In genomic region chr8:95113750-95114149, GRCm38 (mm10) we compare ENCODE assay signal across 10 mouse cellular contexts. TPM values are rescaled to one million over a fixed set of nuclear protein-coding genes. Genes with fewer than 3 reads are reported as not detected.
DNase-seq lines count a peak whose midpoint lies in the region; ATAC-seq and TF ChIP-seq lines count a peak whose summit lies in the region.
"Had no signal": no experiment of that assay in that cellular context is flagged by ENCODE, and none has a peak within 500 bp of the region (broad histone marks: within the 10 kb centered on the region; RNA-seq: fewer than 3 reads in every experiment).

No protein-coding gene starts in this region.

- TF ChIP-seq EP300 in heart, adult 2 months (IDR thresholded peaks at IDR 0.05; ENCODE audit: insufficient read depth, low read depth, low read length), result 0 out of 2 replicates have a peak, but pooled peaks have one; percentile 9

- no peak overlapping the region for H3K4me2 ChIP-seq in heart, embryonic 11.5 days
- no peak overlapping the region for H3K4me2 ChIP-seq in embryonic facial prominence, embryonic 13.5 days
- H3K4me2 ChIP-seq in kidney, embryonic 16.5 days (replicated peaks; ENCODE audit: low read depth, low read length), result no peak overlapping the region
- H3K4me2 ChIP-seq in midbrain, embryonic 16.5 days (ENCODE audit: low read length), result no peak overlapping the region
- H3K4me2 ChIP-seq: liver, embryonic 13.5 days had no signal

- H3K9ac ChIP-seq in heart, adult 2 months (ENCODE audit: low read depth, low read length), result no peak overlapping the region
- no peak overlapping the region for H3K9ac ChIP-seq in heart, embryonic 11.5 days (ENCODE audit: low read depth, low read length)
- H3K9ac ChIP-seq in embryonic facial prominence, embryonic 13.5 days, result no peak overlapping the region
- H3K9ac ChIP-seq in kidney, embryonic 16.5 days (replicated peaks; ENCODE audit: low read length), result no peak overlapping the region
- H3K9ac ChIP-seq in midbrain, embryonic 16.5 days (ENCODE audit: low read depth, low read length), result no peak overlapping the region
- H3K9ac ChIP-seq: liver, embryonic 13.5 days had no signal

- no peaks in the 10 kb centered on the region for H3K9me3 ChIP-seq in heart, embryonic 11.5 days (replicated peaks; ENCODE audit: control insufficient read depth, low read length)
- H3K9me3 ChIP-seq in E14TG2a.4 (ENCODE audit: low read length), result no peaks in the 10 kb centered on the region
- H3K9me3 ChIP-seq in embryonic facial prominence, embryonic 13.5 days, result no peaks in the 10 kb centered on the region
- no peaks in the 10 kb centered on the region for H3K9me3 ChIP-seq in kidney, embryonic 16.5 days (ENCODE audit: low read length)
- H3K9me3 ChIP-seq in midbrain, embryonic 16.5 days (replicated peaks; ENCODE audit: control insufficient read depth, low read length, poor library complexity, severe bottlenecking), result no peaks in the 10 kb centered on the region
- H3K9me3 ChIP-seq: liver, embryonic 13.5 days had no signal

- H3K27ac ChIP-seq in heart, adult 2 months, result no peak overlapping the region
- H3K27ac ChIP-seq in heart, embryonic 11.5 days (ENCODE audit: low read depth, low read length), result no peak overlapping the region
- no peak overlapping the region for H3K27ac ChIP-seq in embryonic facial prominence, embryonic 13.5 days
- H3K27ac ChIP-seq in kidney, embryonic 16.5 days (ENCODE audit: low read length), result no peak overlapping the region
- no peak overlapping the region for H3K27ac ChIP-seq in midbrain, embryonic 16.5 days (ENCODE audit: low read length)
- H3K27ac ChIP-seq: liver, embryonic 13.5 days had no signal

- no peak for ATAC-seq in heart, embryonic 11.5 days (replicated peaks; ENCODE audit: insufficient number of reproducible peaks, low FRiP score, low TSS enrichment)
- ATAC-seq in embryonic facial prominence, embryonic 13.5 days (ENCODE audit: insufficient number of reproducible peaks, insufficient read depth, low FRiP score, low TSS enrichment, low read depth), result 0 out of 2 replicates have a peak, but pooled peaks have one; percentile 52
- ATAC-seq in kidney, embryonic 16.5 days (ENCODE audit: low FRiP score, low TSS enrichment), result peak; percentile 65
- ATAC-seq in midbrain, embryonic 16.5 days, result peak; percentile 75

- 74% methylated on average over 3 of the region's 3 CpGs for WGBS in heart, adult 2 months
- WGBS in heart, embryonic 11.5 days (ENCODE audit: insufficient replicate concordance), result 64% methylated on average over 3 of the region's 3 CpGs
- WGBS in embryonic facial prominence, embryonic 13.5 days, result 57% methylated on average over 3 of the region's 3 CpGs
- 86% methylated on average over 3 of the region's 3 CpGs for WGBS in kidney, embryonic 16.5 days
- WGBS in midbrain, embryonic 16.5 days, result 73% methylated on average over 3 of the region's 3 CpGs

- no peaks in the 10 kb centered on the region for H3K79me2 ChIP-seq in heart, adult 2 months (replicated peaks; ENCODE audit: control insufficient read depth, insufficient read depth, low read length)

- no peaks in the 10 kb centered on the region for H3K36me3 ChIP-seq in heart, adult 2 months (ENCODE audit: control insufficient read depth, insufficient read depth, low read length)
- no peaks in the 10 kb centered on the region for H3K36me3 ChIP-seq in heart, embryonic 11.5 days (ENCODE audit: control insufficient read depth, insufficient read depth, low read length)
- H3K36me3 ChIP-seq in E14TG2a.4 (ENCODE audit: insufficient read depth, low read length), result peaks cover 29% of the 10 kb centered on the region
- 0 out of 2 replicates have a peak, but pooled peaks cover 5% of the 10 kb centered on the region for H3K36me3 ChIP-seq in embryonic facial prominence, embryonic 13.5 days
- H3K36me3 ChIP-seq in kidney, embryonic 16.5 days (ENCODE audit: insufficient read depth, low read length), result peaks cover 6% of the 10 kb centered on the region; the same call in 1 of the 2 replicates
- peaks cover 3% of the 10 kb centered on the region; the same call in 1 of the 2 replicates for H3K36me3 ChIP-seq in midbrain, embryonic 16.5 days (ENCODE audit: control insufficient read depth, insufficient read depth, low read length)

- H3K27me3 ChIP-seq in heart, adult 2 months (ENCODE audit: control insufficient read depth, insufficient read depth, low read length), result no peaks in the 10 kb centered on the region
- peaks cover 3% of the 10 kb centered on the region; the same call in 1 of the 2 replicates for H3K27me3 ChIP-seq in heart, embryonic 11.5 days (ENCODE audit: control insufficient read depth, insufficient read depth, low read length)
- no peaks in the 10 kb centered on the region for H3K27me3 ChIP-seq in E14TG2a.4 (ENCODE audit: insufficient read depth, low read length)
- no peaks in the 10 kb centered on the region for H3K27me3 ChIP-seq in embryonic facial prominence, embryonic 13.5 days
- H3K27me3 ChIP-seq in kidney, embryonic 16.5 days (ENCODE audit: insufficient read depth, low read length), result no peaks in the 10 kb centered on the region
- H3K27me3 ChIP-seq in midbrain, embryonic 16.5 days (ENCODE audit: control insufficient read depth, insufficient read depth, low read depth, low read length), result no peaks in the 10 kb centered on the region
- H3K27me3 ChIP-seq: liver, embryonic 13.5 days had no signal

- no peak overlapping the region for H3K4me3 ChIP-seq in heart, adult 2 months
- H3K4me3 ChIP-seq in heart, embryonic 11.5 days (ENCODE audit: low read depth, low read length), result no peak overlapping the region
- H3K4me3 ChIP-seq in E14TG2a.4 (replicated peaks; ENCODE audit: low read length), result no peak overlapping the region
- no peak overlapping the region for H3K4me3 ChIP-seq in embryonic facial prominence, embryonic 13.5 days
- no peak overlapping the region for H3K4me3 ChIP-seq in kidney, embryonic 16.5 days (ENCODE audit: low read length)
- no peak overlapping the region for H3K4me3 ChIP-seq in midbrain, embryonic 16.5 days (ENCODE audit: low read depth, low read length)
- H3K4me3 ChIP-seq: liver, embryonic 13.5 days had no signal

- intact Hi-C loops in heart, adult 2 months (cut with DNase I), result no loop called here

- TF ChIP-seq CTCF in heart, adult 2 months (IDR thresholded peaks at IDR 0.05), result peak; percentile 67
- TF ChIP-seq CTCF in E14TG2a.4 (conservative IDR thresholded peaks at IDR 0.05; ENCODE audit: low read length), result peak; percentile 27

- no peaks in the 10 kb centered on the region; the same call in 1 of the 2 replicates for H3K4me1 ChIP-seq in heart, adult 2 months (ENCODE audit: control insufficient read depth, insufficient read depth, low read length)
- no peaks in the 10 kb centered on the region for H3K4me1 ChIP-seq in heart, embryonic 11.5 days (ENCODE audit: control insufficient read depth, insufficient read depth, low read length)
- H3K4me1 ChIP-seq in E14TG2a.4 (replicated peaks; ENCODE audit: low read depth, low read length), result peaks cover 30% of the 10 kb centered on the region
- no peaks in the 10 kb centered on the region for H3K4me1 ChIP-seq in embryonic facial prominence, embryonic 13.5 days
- H3K4me1 ChIP-seq in kidney, embryonic 16.5 days (ENCODE audit: insufficient read depth, low read length), result no peaks in the 10 kb centered on the region
- no peaks in the 10 kb centered on the region for H3K4me1 ChIP-seq in midbrain, embryonic 16.5 days (ENCODE audit: control insufficient read depth, insufficient read depth, low read length)
- H3K4me1 ChIP-seq: liver, embryonic 13.5 days had no signal

- TF ChIP-seq POLR2A in heart, adult 2 months (IDR thresholded peaks at IDR 0.05; ENCODE audit: insufficient read depth, low read depth, low read length), result no peak

- DNase-seq in heart, adult 2 months, result no peak
- no peak for DNase-seq in c-Kit-positive CD71-positive TER-119-positive erythroid progenitor cells, embryonic 14.5 days (ENCODE audit: low spot score)
- no peak for DNase-seq in spleen, postnatal 14 days (ENCODE audit: low spot score in 2 of 2)
- DNase-seq: liver, embryonic 13.5 days had no signal

RNA-seq across cellular contexts. Expression of gene Katnb1, which starts 32.8 kb away (rescaled TPM):
- total RNA-seq in heart, adult 2 months (2021), result 1 to 10 TPM; 4.5 to 5.9 TPM
- polyA plus RNA-seq in heart, adult 2 months (2012; rRNA removed), result 8.7 and 9.1 TPM in 2 replicates
- 18.3 and 18.6 TPM in 2 replicates for polyA plus RNA-seq in heart, embryonic 11.5 days (2014; fragmentation: Nextera tagmentation; extraction: Ambion mirVana)
- 24.7 and 27.5 TPM in 2 replicates for polyA plus RNA-seq in embryonic facial prominence, embryonic 13.5 days (2015; fragmentation: Nextera tagmentation; extraction: Ambion mirVana)
- 29.5 and 33.2 TPM in 2 replicates for polyA plus RNA-seq in kidney, embryonic 16.5 days (2015; fragmentation: Nextera tagmentation; extraction: Ambion mirVana)
- polyA plus RNA-seq in midbrain, embryonic 16.5 days (2015; fragmentation: Nextera tagmentation; extraction: Ambion mirVana), result 43.4 and 50.2 TPM in 2 replicates

RNA-seq across cellular contexts. Expression of gene Drc7, which starts 58.8 kb away (rescaled TPM):
- total RNA-seq in heart, adult 2 months (2021), result not detected
- polyA plus RNA-seq in heart, adult 2 months (2012; rRNA removed), result 0.41 TPM in 1 of 2 replicates, not detected in the other
- polyA plus RNA-seq in heart, embryonic 11.5 days (2014; fragmentation: Nextera tagmentation; extraction: Ambion mirVana), result not detected in 2 replicates
- polyA plus RNA-seq in embryonic facial prominence, embryonic 13.5 days (2015; fragmentation: Nextera tagmentation; extraction: Ambion mirVana), result 0.32 TPM in 1 of 2 replicates, not detected in the other
- 0.05 TPM in 1 of 2 replicates, not detected in the other for polyA plus RNA-seq in kidney, embryonic 16.5 days (2015; fragmentation: Nextera tagmentation; extraction: Ambion mirVana)
- polyA plus RNA-seq in midbrain, embryonic 16.5 days (2015; fragmentation: Nextera tagmentation; extraction: Ambion mirVana), result 2.4 and 2.5 TPM in 2 replicates
- total RNA-seq: adrenal gland, postnatal 36 days had no signal
